20 mouse cellular contexts compared by ENCODE assay signal in the genomic region with DNA sequence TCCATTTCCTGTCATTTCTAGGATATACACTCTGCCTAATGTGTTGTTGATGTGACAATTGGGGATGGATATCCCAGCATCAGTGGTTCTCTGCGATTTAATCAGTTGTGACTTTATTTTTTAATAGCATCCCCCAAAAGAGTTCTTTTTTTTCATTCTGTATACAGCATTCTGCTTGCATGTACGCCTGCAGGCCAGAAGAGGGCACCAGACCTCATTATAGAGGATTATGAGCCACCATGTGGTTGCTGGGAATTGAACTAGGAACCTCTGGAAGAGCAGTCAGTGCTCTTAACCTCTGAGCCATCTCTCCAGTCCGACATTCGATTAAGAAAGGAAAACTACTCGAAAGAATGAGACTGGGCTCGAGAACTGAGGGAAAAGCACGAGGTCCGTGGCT.
DNase-seq lines count a peak whose midpoint lies in the region; ATAC-seq and TF ChIP-seq lines count a peak whose summit lies in the region.
"Had no signal": no experiment of that assay in that cellular context is flagged by ENCODE, and none has a peak within 500 bp of the region (broad histone marks: within the 10 kb centered on the region; RNA-seq: fewer than 3 reads in every experiment).

No protein-coding gene starts in this region.

- no peaks in the 10 kb centered on the region for H3K4me1 ChIP-seq in liver, embryonic 14.5 days (replicated peaks; ENCODE audit: control insufficient read depth in 2 of 2, insufficient read depth in 2 of 2, low read length in 1 of 2)
- no peaks in the 10 kb centered on the region for H3K4me1 ChIP-seq in CH12.LX (ENCODE audit: control insufficient read depth in 1 of 2, insufficient read depth in 2 of 2)
- H3K4me1 ChIP-seq in thymus, adult 2 months (replicated peaks; ENCODE audit: control insufficient read depth, insufficient read depth, low read length), result no peaks in the 10 kb centered on the region
- H3K4me1 ChIP-seq: forebrain, embryonic 15.5 days; hindbrain, embryonic 10.5 days; limb, embryonic 15.5 days; midbrain, embryonic 10.5 days; neural tube, embryonic 13.5 days had no signal

- no peak for TF ChIP-seq POLR2A in CH12.LX (IDR thresholded peaks at IDR 0.05; ENCODE audit: low read depth, low read length)
- TF ChIP-seq POLR2A in thymus, adult 2 months (IDR thresholded peaks at IDR 0.05; ENCODE audit: control insufficient read depth, extremely low read depth, insufficient read depth, low read length, poor library complexity), result no peak

- peak; percentile 32 for TF ChIP-seq RAD21 in CH12.LX (IDR thresholded peaks at IDR 0.05; ENCODE audit: low read depth, low read length)

- peak; percentile 62 for DNase-seq in heart, adult 11 months
- DNase-seq in heart, adult 8-10 months (ENCODE audit: low spot score), result no peak
- no peak for DNase-seq in liver, embryonic 14.5 days (ENCODE audit: low read depth in 3 of 3, low spot score in 3 of 3)
- DNase-seq in liver, result no peak
- no peak for DNase-seq in CH12.LX (ENCODE audit: extremely low read depth)
- peak; percentile 57 for DNase-seq in R1 (ENCODE audit: low read depth, low spot score)
- DNase-seq in thymus, adult 2 months, result no peak
- DNase-seq in adrenal gland, postnatal 25 days, result no peak
- DNase-seq: adrenal gland, adult 8-10 months; cerebellum, adult 2 months; kidney, postnatal 10 days; layer of hippocampus, adult 9-11 months; thymus, postnatal 4 days had no signal

- peak; percentile 49 for TF ChIP-seq CTCF in liver, embryonic 14.5 days (IDR thresholded peaks at IDR 0.05; ENCODE audit: low read depth)
- peak; percentile 13 to 57; a peak in 2 of 4 replicates for TF ChIP-seq CTCF in CH12.LX (conservative IDR thresholded peaks at IDR 0.05 in 1 of 2, IDR thresholded peaks at IDR 0.05 in 1 of 2; ENCODE audit: low read depth in 2 of 2, low read length in 2 of 2)
- TF ChIP-seq CTCF in thymus, adult 2 months (IDR thresholded peaks at IDR 0.05; ENCODE audit: borderline replicate concordance, control insufficient read depth, extremely low read depth, insufficient read depth, low read length, poor library complexity), result no peak

- no peak overlapping the region for H3K4me2 ChIP-seq in liver, embryonic 14.5 days (ENCODE audit: low read depth)
- no peak overlapping the region for H3K4me2 ChIP-seq in CH12.LX (ENCODE audit: insufficient read depth, low read depth, poor library complexity, severe bottlenecking)
- H3K4me2 ChIP-seq: forebrain, embryonic 15.5 days; limb, embryonic 15.5 days; neural tube, embryonic 13.5 days had no signal

- no peaks in the 10 kb centered on the region for H3K9me3 ChIP-seq in liver, embryonic 14.5 days (ENCODE audit: control insufficient read depth, low read length)
- H3K9me3 ChIP-seq in CH12.LX (replicated peaks; ENCODE audit: low read length), result peaks cover 5% of the 10 kb centered on the region
- H3K9me3 ChIP-seq: forebrain, embryonic 15.5 days; G1E; limb, embryonic 15.5 days; midbrain, embryonic 10.5 days; neural tube, embryonic 13.5 days had no signal

- in situ Hi-C loops in CH12.LX (cut with MboI; ENCODE audit: low pct_ligation_motif_present, low pct_unique_long_range_greater_than_20kb, low sequenced_read_pairs), result no loop called here

- H3K9ac ChIP-seq in liver, embryonic 14.5 days (replicated peaks), result no peak overlapping the region
- no peak overlapping the region for H3K9ac ChIP-seq in CH12.LX (ENCODE audit: insufficient read depth, low read depth)
- H3K9ac ChIP-seq: forebrain, embryonic 15.5 days; limb, embryonic 15.5 days; neural tube, embryonic 13.5 days had no signal

- no peaks in the 10 kb centered on the region for H3K36me3 ChIP-seq in liver, embryonic 14.5 days (replicated peaks; ENCODE audit: control insufficient read depth, insufficient read depth, low read depth)
- no peaks in the 10 kb centered on the region for H3K36me3 ChIP-seq in CH12.LX (replicated peaks in 1 of 2; ENCODE audit: control insufficient read depth in 1 of 2, insufficient read depth in 1 of 2, low read length in 1 of 2)
- no peaks in the 10 kb centered on the region for H3K36me3 ChIP-seq in thymus, adult 2 months (ENCODE audit: control insufficient read depth, insufficient read depth, low read length)
- H3K36me3 ChIP-seq: forebrain, embryonic 15.5 days; G1E; hindbrain, embryonic 10.5 days; limb, embryonic 15.5 days; midbrain, embryonic 10.5 days; neural tube, embryonic 13.5 days had no signal

- dilution Hi-C loops in CH12.LX (cut with MboI; ENCODE audit: extremely low pct_ligation_motif_present, extremely low pct_unique_long_range_greater_than_20kb, low sequenced_read_pairs), result no loop called here

- 68% methylated on average over 8 of the region's 8 CpGs for WGBS in liver, embryonic 14.5 days (ENCODE audit: insufficient replicate concordance)
- WGBS in thymus, adult 2 months, result 93% methylated on average over 8 of the region's 8 CpGs

- H3K79me2 ChIP-seq in CH12.LX (replicated peaks; ENCODE audit: control insufficient read depth, extremely low read depth, insufficient read depth, poor library complexity, severe bottlenecking), result no peaks in the 10 kb centered on the region

- ATAC-seq in liver, embryonic 14.5 days (ENCODE audit: insufficient read depth), result no peak
- ATAC-seq: forebrain, embryonic 15.5 days had no signal

- no peak overlapping the region for H3K4me3 ChIP-seq in liver, embryonic 14.5 days (ENCODE audit: insufficient read depth in 1 of 2, low read depth in 2 of 2, low read length in 2 of 2)
- no peak overlapping the region for H3K4me3 ChIP-seq in CH12.LX (replicated peaks in 1 of 3; ENCODE audit: low read depth in 2 of 3, low read length in 2 of 3, poor library complexity in 1 of 3)
- no peak overlapping the region for H3K4me3 ChIP-seq in thymus, adult 2 months (ENCODE audit: control insufficient read depth, insufficient read depth, low read length)
- H3K4me3 ChIP-seq: erythroblast, embryonic 14.5 days; forebrain, embryonic 15.5 days; hindbrain, embryonic 10.5 days; limb, embryonic 15.5 days; midbrain, embryonic 10.5 days; neural tube, embryonic 13.5 days had no signal

- no peaks in the 10 kb centered on the region for H3K27me3 ChIP-seq in liver, embryonic 14.5 days (ENCODE audit: control insufficient read depth, insufficient read depth, low read length)
- peaks cover 8% of the 10 kb centered on the region for H3K27me3 ChIP-seq in CH12.LX (replicated peaks)
- H3K27me3 ChIP-seq in thymus, adult 2 months (ENCODE audit: control insufficient read depth, insufficient read depth, low read length), result no peaks in the 10 kb centered on the region
- H3K27me3 ChIP-seq: forebrain, embryonic 15.5 days; limb, embryonic 15.5 days; neural tube, embryonic 13.5 days had no signal

- no peak for TF ChIP-seq EP300 in liver, embryonic 14.5 days (IDR thresholded peaks at IDR 0.05; ENCODE audit: low read depth)
- TF ChIP-seq EP300 in CH12.LX (IDR thresholded peaks at IDR 0.05; ENCODE audit: low read length), result no peak

- H3K27ac ChIP-seq in liver, embryonic 14.5 days, result no peak overlapping the region
- H3K27ac ChIP-seq in CH12.LX (ENCODE audit: insufficient read depth, low read depth), result no peak overlapping the region
- H3K27ac ChIP-seq in thymus, adult 2 months (ENCODE audit: control insufficient read depth, insufficient read depth, low read length), result no peak overlapping the region
- H3K27ac ChIP-seq: forebrain, embryonic 15.5 days; hindbrain, embryonic 10.5 days; limb, embryonic 15.5 days; midbrain, embryonic 10.5 days; neural tube, embryonic 13.5 days had no signal

TF ChIP-seq in CH12.LX, 34 proteins besides CTCF, POLR2A, EP300 and RAD21:
- peak; percentile 39 for TF ChIP-seq SMC3 (IDR thresholded peaks at IDR 0.05; ENCODE audit: low read depth, low read length)
- TF ChIP-seq E2F4 (IDR thresholded peaks at IDR 0.05; ENCODE audit: insufficient replicate concordance, low read depth, low read length), result no peak
- TF ChIP-seq MYC (IDR thresholded peaks at IDR 0.05; ENCODE audit: low read depth, low read length), result 0 out of 2 replicates have a peak, but pooled peaks have one; percentile 22

Comparison
In these comparisons a context has a peak if more than half of its experiments do, and no peak if none do; other contexts are left out.
1. DNase-seq: peak in heart, adult 11 months (single experiment) and R1 (single experiment); none in heart, adult 8-10 months (single experiment), liver, embryonic 14.5 days (0 of 3), liver (single experiment), CH12.LX (single experiment), thymus, adult 2 months (single experiment) and adrenal gland, postnatal 25 days (single experiment).